Mouse (Mus musculus): ENCODE data around the gene Mlh1. TPM values are rescaled to one million over a fixed set of nuclear protein-coding genes. Genes with fewer than 3 reads are reported as not detected.

Mlh1 gene
- polyA plus RNA-seq, 1 experiment from 2014 or later: 33.2 TPM

DNA sequence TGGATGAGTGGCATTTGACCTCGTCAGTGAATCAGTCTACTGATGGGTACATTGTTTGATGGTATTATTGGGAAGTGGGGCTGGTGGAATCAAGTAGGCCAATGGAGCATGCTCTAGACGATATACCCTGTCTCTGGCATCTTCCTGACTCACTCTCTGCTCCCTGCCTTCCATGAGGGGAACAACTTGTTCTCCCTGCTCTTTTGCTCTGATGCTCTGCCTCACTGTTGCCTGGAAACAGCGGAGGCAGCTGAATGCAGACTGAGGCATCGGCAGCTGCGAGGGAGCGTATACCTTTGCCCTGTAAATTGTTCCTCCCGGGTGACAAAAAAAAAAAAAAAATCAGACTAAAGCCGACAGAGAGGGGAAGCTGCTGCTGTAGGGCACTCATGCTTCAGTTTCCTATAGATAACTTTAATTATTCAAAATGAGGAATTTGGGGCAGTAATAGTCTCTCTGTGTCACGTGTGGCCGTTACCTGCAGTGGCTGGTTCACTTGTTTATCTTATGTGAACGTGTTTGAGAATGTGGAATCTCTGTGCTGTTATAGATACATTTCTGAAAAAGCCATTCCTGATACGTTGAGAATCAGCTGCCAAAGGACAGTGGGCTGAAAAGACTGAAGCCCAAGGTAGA is 30.7 kb upstream of the Mlh1 start:
- no peak overlapping the region for H3K9ac ChIP-seq (replicated peaks)
- no peak overlapping the region for H3K4me3 ChIP-seq (replicated peaks)
- ATAC-seq: no peak
- 52% methylated on average over 12 of the region's 12 CpGs for WGBS
- H3K27me3 ChIP-seq: no peaks in the 10 kb centered on the region
- H3K27ac ChIP-seq: no peak overlapping the region
- no peaks in the 10 kb centered on the region for H3K9me3 ChIP-seq
- 0 out of 2 replicates have a peak, but pooled peaks cover 8% of the 10 kb centered on the region for H3K4me1 ChIP-seq (replicated peaks)
- no peak overlapping the region for H3K4me2 ChIP-seq (replicated peaks)
- no peaks in the 10 kb centered on the region for H3K36me3 ChIP-seq

DNA sequence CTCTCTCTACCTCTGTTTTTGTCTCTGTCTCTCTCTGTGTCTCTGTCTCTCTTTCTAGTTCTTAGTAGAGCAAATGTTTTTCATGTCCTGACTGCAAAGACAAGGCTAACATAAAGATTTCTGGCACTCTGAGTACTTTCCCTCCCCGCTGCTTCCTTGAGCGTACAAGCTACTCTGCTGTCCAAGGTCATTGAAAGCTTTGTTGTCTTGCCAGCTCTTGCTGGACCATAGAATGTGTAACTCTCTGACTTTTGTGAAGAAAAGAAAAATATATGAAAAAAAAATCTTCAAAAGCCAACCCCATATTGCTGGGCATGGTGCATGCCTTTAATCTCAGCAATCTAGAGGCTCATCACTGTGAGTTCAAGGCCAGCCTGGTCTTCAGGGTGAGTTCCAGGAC is 27.0 kb upstream of the Mlh1 start:
- Histone ChIP-seq H3K36me3 (no peaks in the 10 kb centered on the region), H3K4me1 (replicated peaks) (0 out of 2 replicates have a peak, but pooled peaks cover 8% of the 10 kb centered on the region)
- WGBS: 86% methylated on average over 2 of the region's 2 CpGs

DNA sequence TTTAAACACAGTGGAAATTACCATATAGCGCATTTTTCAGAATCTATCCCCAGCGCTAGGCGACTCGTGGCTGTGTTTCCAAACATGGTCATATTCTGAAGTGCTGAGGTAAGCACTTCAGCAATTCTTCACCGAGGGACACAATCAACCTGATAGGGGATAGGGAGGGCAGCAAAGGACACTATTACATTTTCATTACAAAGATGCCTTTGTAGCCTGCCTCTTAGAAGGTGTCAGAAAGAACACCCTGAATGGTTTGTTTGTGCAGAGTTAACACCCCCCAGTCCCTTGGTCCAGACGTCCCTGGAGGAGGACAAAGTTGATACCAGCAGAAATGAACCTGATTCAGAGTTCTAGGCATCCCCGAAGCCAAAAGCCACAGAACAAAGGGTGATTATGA is 24.8 kb upstream of the Mlh1 start:
- WGBS: 76% methylated on average over 7 of the region's 7 CpGs
- H3K4me1 ChIP-seq (replicated peaks): no peaks in the 10 kb centered on the region
- H3K4me2 ChIP-seq (replicated peaks): no peak overlapping the region
- no peak overlapping the region for H3K27ac ChIP-seq
- ATAC-seq: no peak
- H3K36me3 ChIP-seq: no peaks in the 10 kb centered on the region
- H3K9ac ChIP-seq (replicated peaks): no peak overlapping the region
- H3K9me3 ChIP-seq: no peaks in the 10 kb centered on the region
- H3K4me3 ChIP-seq (replicated peaks): no peak overlapping the region
- no peaks in the 10 kb centered on the region for H3K27me3 ChIP-seq

More for the DNA sequence above, 27.0 kb upstream of the Mlh1 start:
- no peaks in the 10 kb centered on the region for H3K9me3 ChIP-seq
- no peak for ATAC-seq
- no peak overlapping the region for H3K27ac ChIP-seq
- H3K27me3 ChIP-seq: no peaks in the 10 kb centered on the region
- H3K4me2 ChIP-seq (replicated peaks): no peak overlapping the region
- no peak overlapping the region for H3K9ac ChIP-seq (replicated peaks)
- no peak overlapping the region for H3K4me3 ChIP-seq (replicated peaks)

DNA sequence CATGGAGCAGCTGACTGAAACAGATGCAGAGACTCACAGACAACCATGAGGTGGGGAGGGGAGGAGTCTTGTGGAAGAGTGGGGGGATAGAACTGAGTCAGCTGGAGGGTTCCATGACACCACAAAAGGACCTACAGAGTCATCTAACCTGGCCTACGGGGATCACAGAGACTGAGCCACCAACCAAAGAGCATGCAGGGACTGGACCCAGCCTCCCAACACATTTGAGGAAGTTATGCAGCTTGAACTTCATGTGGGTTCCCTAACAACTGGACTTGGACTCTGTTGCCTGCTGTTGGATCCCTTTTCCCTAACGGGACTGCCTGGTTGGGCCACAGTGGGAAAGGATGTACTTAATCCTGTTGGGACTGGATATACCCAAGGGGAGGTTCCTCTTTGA is 23.7 kb upstream of the Mlh1 start:
- H3K9ac ChIP-seq (replicated peaks): no peak overlapping the region
- H3K4me3 ChIP-seq (replicated peaks): no peak overlapping the region
- no peak overlapping the region for H3K4me2 ChIP-seq (replicated peaks)
- H3K27me3 ChIP-seq: peaks cover 5% of the 10 kb centered on the region; the same call in 1 of the 2 replicates
- no peaks in the 10 kb centered on the region; the same call in 1 of the 2 replicates for H3K4me1 ChIP-seq (replicated peaks)
- no peak overlapping the region for H3K27ac ChIP-seq
- ATAC-seq: no peak
- H3K36me3 ChIP-seq: no peaks in the 10 kb centered on the region
- no peaks in the 10 kb centered on the region for H3K9me3 ChIP-seq
- WGBS: 76% methylated on average over 2 of the region's 2 CpGs

DNA sequence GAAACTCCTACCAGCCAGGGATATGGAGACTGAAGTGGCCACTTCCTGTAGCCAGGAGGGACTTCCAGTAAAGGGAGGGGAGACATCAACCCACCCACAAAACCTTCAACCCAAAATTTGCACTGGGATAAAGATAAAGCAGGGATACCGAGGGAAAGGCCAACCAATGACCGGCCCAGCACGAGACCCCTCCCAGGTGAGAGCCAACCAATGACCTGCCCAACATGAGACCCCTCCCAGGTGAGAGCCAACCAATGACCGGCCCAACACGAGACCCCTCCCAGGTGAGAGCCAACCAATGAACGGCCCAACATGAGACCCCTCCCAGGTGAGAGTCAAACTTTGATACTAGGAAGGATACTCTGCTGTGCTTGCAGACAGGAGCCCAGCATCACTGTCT is 23.3 kb upstream of the Mlh1 start:
- Histone ChIP-seq H3K9ac (replicated peaks) (no peak overlapping the region), H3K9me3 (no peaks in the 10 kb centered on the region), H3K36me3 (no peaks in the 10 kb centered on the region), H3K4me2 (replicated peaks) (no peak overlapping the region), H3K4me3 (replicated peaks) (no peak overlapping the region), H3K27ac (no peak overlapping the region), H3K27me3 (peaks cover 5% of the 10 kb centered on the region; the same call in 1 of the 2 replicates), H3K4me1 (replicated peaks) (peaks cover 2% of the 10 kb centered on the region; the same call in 1 of the 2 replicates)
- no peak for ATAC-seq
- 94% methylated on average over 6 of the region's 6 CpGs for WGBS

DNA sequence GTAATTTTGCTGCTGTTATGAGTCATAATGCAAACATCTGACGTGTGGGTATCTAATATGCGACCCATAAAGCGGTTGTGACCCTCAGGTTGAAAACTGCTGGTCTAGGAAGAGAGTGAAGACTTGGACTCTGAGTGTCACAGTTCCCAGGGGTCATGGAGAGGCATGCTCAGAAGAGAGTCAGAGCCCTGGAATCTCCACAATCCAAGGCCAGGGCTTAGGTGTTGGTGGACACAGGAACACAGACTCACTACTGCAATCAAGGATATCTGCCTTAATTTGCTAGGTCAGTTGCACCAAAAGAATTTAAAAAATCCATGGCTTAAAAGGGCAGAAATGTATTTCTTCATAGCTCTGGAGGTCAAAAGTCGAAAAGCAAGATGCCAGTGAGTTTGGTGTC is 21.6 kb upstream of the Mlh1 start:
- WGBS: 84% methylated on average over 4 of the region's 4 CpGs
- H3K4me1 ChIP-seq (replicated peaks): peaks cover 6% of the 10 kb centered on the region; the same call in 1 of the 2 replicates
- no peak for ATAC-seq
- H3K36me3 ChIP-seq: no peaks in the 10 kb centered on the region
- H3K27me3 ChIP-seq: peaks cover 5% of the 10 kb centered on the region; the same call in 1 of the 2 replicates
- no peak overlapping the region for H3K4me2 ChIP-seq (replicated peaks)
- H3K9ac ChIP-seq (replicated peaks): no peak overlapping the region
- no peak overlapping the region for H3K27ac ChIP-seq
- H3K9me3 ChIP-seq: no peaks in the 10 kb centered on the region
- H3K4me3 ChIP-seq (replicated peaks): no peak overlapping the region

DNA sequence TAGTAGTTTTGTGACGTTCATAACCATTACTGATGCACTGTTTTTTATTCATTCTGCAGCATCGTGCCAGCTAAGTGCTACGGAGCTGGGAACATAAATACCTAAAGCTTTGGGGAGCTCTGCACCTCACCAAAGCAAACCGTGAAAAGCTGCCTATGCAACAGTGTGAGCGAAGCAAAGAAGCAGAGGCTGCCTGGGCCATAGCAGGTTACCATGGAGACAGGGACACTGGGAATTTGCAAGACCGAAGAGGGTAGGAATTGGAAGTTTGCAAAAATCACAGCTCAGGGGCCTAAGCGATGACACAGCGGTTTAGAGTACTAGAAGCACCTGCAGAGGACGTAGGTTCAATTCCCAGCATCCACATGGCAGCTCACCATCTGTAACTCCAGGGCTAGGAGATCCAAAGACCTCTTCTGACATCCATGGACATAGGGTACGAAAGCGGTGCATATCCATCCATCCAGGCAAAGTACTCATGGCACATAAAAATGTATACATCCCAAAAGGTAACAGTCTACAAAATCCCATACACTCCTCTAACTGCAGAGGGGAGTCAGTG is 19.0 kb upstream of the Mlh1 start:
- WGBS: 69% methylated on average over 11 of the region's 11 CpGs
- no peak overlapping the region for H3K27ac ChIP-seq
- ATAC-seq: peak; percentile 25; the same call in 1 of the 2 replicates

DNA sequence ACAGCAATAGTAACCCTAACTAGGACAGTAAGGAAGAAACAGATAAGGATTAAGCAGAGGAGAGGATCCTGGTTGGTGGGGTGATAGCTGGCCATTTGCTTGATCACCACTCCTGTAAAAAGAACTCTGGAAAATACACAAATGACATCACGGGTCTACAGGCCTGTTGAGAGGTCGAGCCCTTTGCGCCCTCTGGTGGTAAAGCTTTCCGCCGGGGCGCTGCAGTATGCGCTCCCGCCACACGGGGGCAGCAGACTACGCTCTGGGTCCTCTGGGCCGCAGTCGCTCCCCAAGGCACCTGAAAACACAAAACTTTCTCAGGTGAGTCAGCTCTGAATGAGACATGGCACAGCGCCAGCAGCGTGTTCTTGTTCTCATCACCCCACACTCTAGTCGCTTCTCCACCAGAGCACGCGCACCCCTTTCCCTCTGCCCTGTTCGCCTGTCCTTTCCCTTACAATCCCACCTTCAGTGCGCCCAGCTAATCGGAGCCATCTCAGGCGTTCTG is 18.3 kb upstream of the Mlh1 start:
- H3K9me3 ChIP-seq: no peaks in the 10 kb centered on the region
- WGBS: 15% methylated on average over 21 of the region's 21 CpGs
- no peaks in the 10 kb centered on the region for H3K36me3 ChIP-seq
- H3K4me3 ChIP-seq (replicated peaks): no peak overlapping the region
- peak; percentile 72 for ATAC-seq
- no peak overlapping the region for H3K9ac ChIP-seq (replicated peaks)
- H3K4me1 ChIP-seq (replicated peaks): peaks cover 18% of the 10 kb centered on the region
- H3K27ac ChIP-seq: no peak overlapping the region
- H3K4me2 ChIP-seq (replicated peaks): 0 out of 2 replicates have a peak overlapping the region, but pooled peaks have one; percentile 11
- peaks cover 5% of the 10 kb centered on the region; the same call in 1 of the 2 replicates for H3K27me3 ChIP-seq

More for the DNA sequence above, 19.0 kb upstream of the Mlh1 start:
- no peak overlapping the region for H3K4me3 ChIP-seq (replicated peaks)
- no peak overlapping the region for H3K4me2 ChIP-seq (replicated peaks)
- no peaks in the 10 kb centered on the region for H3K36me3 ChIP-seq
- H3K9ac ChIP-seq (replicated peaks): no peak overlapping the region
- peaks cover 5% of the 10 kb centered on the region; the same call in 1 of the 2 replicates for H3K27me3 ChIP-seq
- H3K4me1 ChIP-seq (replicated peaks): peaks cover 12% of the 10 kb centered on the region
- H3K9me3 ChIP-seq: no peaks in the 10 kb centered on the region

DNA sequence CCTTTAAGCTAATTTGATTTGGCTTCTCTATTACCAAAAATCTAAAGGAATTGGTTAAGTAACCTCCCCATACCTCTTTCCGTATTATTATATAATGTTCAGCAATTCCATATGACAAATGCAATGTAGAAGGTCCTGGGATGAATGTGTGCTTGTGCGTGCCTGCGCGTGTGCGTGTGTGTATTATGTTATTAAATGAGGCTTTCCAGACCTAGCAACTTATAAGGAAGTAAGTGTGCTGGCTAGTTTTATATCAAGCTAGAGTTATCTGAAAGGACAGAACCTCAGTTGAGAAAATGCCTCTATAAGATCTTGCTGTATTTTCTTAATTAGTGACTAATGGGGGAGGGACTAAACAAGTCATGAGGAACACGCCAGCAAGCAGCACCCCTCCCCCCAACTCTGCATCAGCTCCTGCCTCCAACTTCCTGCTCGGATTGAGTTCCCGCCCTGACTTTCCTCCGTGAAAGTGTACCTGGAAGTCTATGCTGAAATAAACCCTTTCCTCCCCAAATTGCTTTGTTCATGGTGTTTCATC is 17.8 kb upstream of the Mlh1 start:
- Histone ChIP-seq H3K27ac (no peak overlapping the region), H3K27me3 (peaks cover 5% of the 10 kb centered on the region; the same call in 1 of the 2 replicates), H3K4me1 (replicated peaks) (peaks cover 23% of the 10 kb centered on the region), H3K4me3 (replicated peaks) (no peak overlapping the region), H3K9ac (replicated peaks) (no peak overlapping the region), H3K4me2 (replicated peaks) (no peak overlapping the region), H3K9me3 (no peaks in the 10 kb centered on the region), H3K36me3 (no peaks in the 10 kb centered on the region)
- WGBS: 62% methylated on average over 9 of the region's 9 CpGs
- no peak for ATAC-seq

DNA sequence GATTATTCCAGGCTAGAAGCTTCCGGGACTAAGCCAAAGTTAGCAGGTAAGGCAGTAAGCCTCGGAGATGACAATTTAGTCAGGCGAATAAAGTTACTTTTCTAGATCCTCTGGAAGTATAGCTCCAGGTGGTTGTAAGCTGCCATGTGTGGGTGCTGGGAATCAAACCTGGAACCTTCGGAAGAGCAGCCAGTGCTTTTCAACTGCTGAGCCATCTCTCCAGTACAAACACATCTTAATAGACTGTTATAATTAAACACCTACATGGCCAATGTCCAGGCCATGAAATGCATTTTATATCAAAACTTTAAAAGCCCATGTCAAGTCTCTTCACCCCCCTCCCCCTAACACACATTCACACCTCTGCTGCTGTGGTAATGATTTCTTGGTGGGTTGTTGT is 16.4 kb upstream of the Mlh1 start:
- Histone ChIP-seq H3K36me3 (no peaks in the 10 kb centered on the region), H3K27ac (no peak overlapping the region), H3K4me2 (replicated peaks) (no peak overlapping the region), H3K27me3 (peaks cover 5% of the 10 kb centered on the region; the same call in 1 of the 2 replicates), H3K4me3 (replicated peaks) (no peak overlapping the region), H3K4me1 (replicated peaks) (peaks cover 23% of the 10 kb centered on the region), H3K9ac (replicated peaks) (no peak overlapping the region), H3K9me3 (no peaks in the 10 kb centered on the region)
- WGBS: 97% methylated on average over 4 of the region's 4 CpGs
- no peak for ATAC-seq

DNA sequence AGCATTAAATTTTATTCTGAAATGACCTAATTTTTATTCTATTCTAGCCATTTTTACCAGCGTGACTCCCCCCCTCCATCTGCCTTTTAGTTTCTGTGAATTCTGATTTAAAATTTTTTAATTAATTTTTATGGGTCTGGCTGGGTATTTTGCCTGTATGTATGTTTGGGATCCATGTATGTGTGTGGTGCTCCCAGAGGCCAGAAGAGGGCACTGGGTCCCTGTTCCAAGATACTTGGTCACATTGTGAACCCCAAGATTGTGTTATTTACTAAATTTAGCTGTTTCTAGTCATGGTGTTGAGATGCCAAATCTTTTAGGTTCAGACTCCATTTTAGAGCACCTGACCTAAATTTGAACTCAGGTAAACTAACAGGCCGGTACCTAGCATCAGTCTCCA is 14.9 kb upstream of the Mlh1 start:
- H3K4me2 ChIP-seq (replicated peaks): no peak overlapping the region
- WGBS: 87% methylated on average over 2 of the region's 2 CpGs
- peaks cover 23% of the 10 kb centered on the region for H3K4me1 ChIP-seq (replicated peaks)
- peaks cover 5% of the 10 kb centered on the region; the same call in 1 of the 2 replicates for H3K27me3 ChIP-seq
- H3K9me3 ChIP-seq: no peaks in the 10 kb centered on the region
- ATAC-seq: no peak
- H3K4me3 ChIP-seq (replicated peaks): no peak overlapping the region
- H3K27ac ChIP-seq: no peak overlapping the region
- no peaks in the 10 kb centered on the region for H3K36me3 ChIP-seq
- no peak overlapping the region for H3K9ac ChIP-seq (replicated peaks)

DNA sequence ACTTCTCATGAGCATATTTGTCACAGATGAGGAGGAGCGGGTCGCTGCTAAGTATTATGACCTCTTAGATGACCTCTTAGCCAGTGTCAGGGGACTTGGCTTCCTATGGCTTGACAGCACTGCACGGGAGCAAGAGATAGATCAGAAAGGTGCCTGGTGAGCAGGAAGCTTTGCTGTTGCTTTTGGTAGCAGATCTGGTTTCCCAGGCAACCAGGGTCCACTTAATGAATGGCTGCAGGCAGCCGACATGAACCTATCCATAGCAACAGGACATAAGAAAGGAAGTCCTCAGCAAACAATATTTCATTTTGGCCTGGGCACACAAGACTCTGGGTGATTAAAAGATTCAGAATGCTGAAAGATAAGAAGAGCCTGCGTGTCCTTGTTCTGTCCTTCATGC is 14.1 kb upstream of the Mlh1 start:
- H3K4me1 ChIP-seq (replicated peaks): peaks cover 23% of the 10 kb centered on the region
- WGBS: 12% methylated on average over 5 of the region's 5 CpGs
- no peaks in the 10 kb centered on the region for H3K9me3 ChIP-seq
- H3K4me3 ChIP-seq (replicated peaks): no peak overlapping the region
- no peak overlapping the region for H3K9ac ChIP-seq (replicated peaks)
- peak overlapping the region; percentile 79 for H3K27ac ChIP-seq
- peak overlapping the region; percentile 14; the same call in 1 of the 2 replicates for H3K4me2 ChIP-seq (replicated peaks)
- H3K36me3 ChIP-seq: no peaks in the 10 kb centered on the region
- peak; percentile 55 for ATAC-seq
- H3K27me3 ChIP-seq: peaks cover 2% of the 10 kb centered on the region; the same call in 1 of the 2 replicates

Data from midbrain, embryonic 13.5 days (tissue).